15 mouse cellular contexts compared by ENCODE assay signal in the genomic region with DNA sequence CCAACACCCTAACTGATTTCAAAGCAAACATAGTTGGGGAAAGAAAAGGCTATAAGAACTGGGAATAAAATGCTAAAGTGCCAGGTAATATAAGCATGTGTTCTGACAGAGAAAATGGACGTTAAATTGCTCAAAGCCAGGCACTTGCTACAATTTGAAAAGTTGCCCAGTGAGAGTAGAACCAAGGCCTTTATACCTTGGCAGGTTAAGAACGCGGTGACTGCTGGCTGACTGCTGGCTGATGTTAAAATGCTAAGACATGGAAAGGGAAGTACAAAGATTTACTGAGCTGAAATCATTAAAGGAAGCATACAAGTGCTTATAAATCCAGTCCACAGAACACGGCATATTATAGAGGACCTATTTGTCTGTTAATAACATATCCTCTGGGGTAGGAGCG.
"Had no signal": no experiment of that assay in that cellular context is flagged by ENCODE, and none has a peak within 500 bp of the region (broad histone marks: within the 10 kb centered on the region; RNA-seq: fewer than 3 reads in every experiment).

No protein-coding gene starts in this region.

- DNase-seq: layer of hippocampus, adult 9-11 months; liver, postnatal 0 days; lung, embryonic 14.5 days; thymus, adult 18-20 months; thymus, postnatal 36 days had no signal

- H3K4me3 ChIP-seq: layer of hippocampus, adult 2 months; limb, embryonic 10.5 days; limb, embryonic 13.5 days; midbrain, embryonic 12.5 days; midbrain, embryonic 15.5 days; neural tube, embryonic 12.5 days; neural tube, embryonic 15.5 days had no signal

- H3K27me3 ChIP-seq: limb, embryonic 13.5 days; midbrain, embryonic 15.5 days; neural tube, embryonic 12.5 days; neural tube, embryonic 15.5 days had no signal

- H3K27ac ChIP-seq: hindbrain, postnatal 0 days; layer of hippocampus, adult 2 months; limb, embryonic 10.5 days; limb, embryonic 13.5 days; liver, embryonic 14.5 days; macrophage; midbrain, embryonic 12.5 days; midbrain, embryonic 15.5 days; neural tube, embryonic 12.5 days; neural tube, embryonic 15.5 days had no signal

- H3K9ac ChIP-seq: limb, embryonic 13.5 days; liver, embryonic 14.5 days; liver, postnatal 0 days; lung, embryonic 14.5 days; midbrain, embryonic 12.5 days; midbrain, embryonic 15.5 days; neural tube, embryonic 12.5 days; neural tube, embryonic 15.5 days had no signal

- H3K4me1 ChIP-seq: midbrain, embryonic 12.5 days had no signal

- H3K36me3 ChIP-seq: limb, embryonic 10.5 days; limb, embryonic 13.5 days; midbrain, embryonic 12.5 days; midbrain, embryonic 15.5 days; neural tube, embryonic 12.5 days; neural tube, embryonic 15.5 days had no signal
